Mouse (Mus musculus): ENCODE results near the gene Slc6a1.

Gene Slc6a1

GRCm38 (mm10) chr6:114354635-114355034 lies 72.2 kb downstream of the Slc6a1 start:
- DNase-seq (ENCODE audit: low spot score in 2 of 2) = no peak

- peak; percentile 60 to 65 for DNase-seq (ENCODE audit: low spot score in 2 of 2)
Measured at GRCm38 (mm10) chr6:114358171-114358570, 75.7 kb downstream of the Slc6a1 start.

- DNase-seq (ENCODE audit: low spot score in 2 of 2) = no peak
Measured at GRCm38 (mm10) chr6:114362355-114362754, 79.9 kb downstream of the Slc6a1 start.

GRCm38 (mm10) chr6:114363740-114364139 lies 81.3 kb downstream of the Slc6a1 start:
- peak in 1 of 2 experiments; percentile 29 for DNase-seq (ENCODE audit: low spot score in 2 of 2)

GRCm38 (mm10) chr6:114364734-114365133 lies 82.3 kb downstream of the Slc6a1 start:
- DNase-seq (ENCODE audit: low spot score in 2 of 2) = peak in 1 of 2 experiments; percentile 33

DNA sequence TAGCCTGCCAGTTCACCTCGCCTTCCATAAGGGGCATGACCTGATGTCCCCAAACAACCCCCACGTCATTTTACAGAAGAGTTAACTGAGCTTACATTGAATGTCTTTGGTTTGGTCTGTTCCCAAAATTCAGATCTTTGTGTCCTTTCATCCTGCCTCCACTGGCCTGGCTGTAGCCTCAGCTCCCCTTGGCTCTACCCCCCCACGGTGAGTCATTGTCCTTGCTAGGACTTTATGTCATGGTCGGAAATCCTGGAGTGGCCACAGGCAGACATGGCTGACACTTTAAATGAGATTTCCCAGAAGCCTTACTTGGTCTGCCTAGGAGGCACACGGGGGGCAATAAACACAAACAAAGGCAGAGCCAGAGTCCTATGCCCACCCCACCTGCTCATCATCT lies 83.8 kb downstream of the Slc6a1 start:
- no peak for DNase-seq (ENCODE audit: low spot score in 2 of 2)

All from heart, adult 9 months (tissue).